Mouse (Mus musculus): Measurements from ENCODE around the gene Rhbdf2. TPM values are rescaled to one million over a fixed set of nuclear protein-coding genes. Genes with fewer than 3 reads are reported as not detected.

The Rhbdf2 gene
- total and polyA plus RNA-seq, 2 experiments, result 3.1 to 17.8 TPM

DNA sequence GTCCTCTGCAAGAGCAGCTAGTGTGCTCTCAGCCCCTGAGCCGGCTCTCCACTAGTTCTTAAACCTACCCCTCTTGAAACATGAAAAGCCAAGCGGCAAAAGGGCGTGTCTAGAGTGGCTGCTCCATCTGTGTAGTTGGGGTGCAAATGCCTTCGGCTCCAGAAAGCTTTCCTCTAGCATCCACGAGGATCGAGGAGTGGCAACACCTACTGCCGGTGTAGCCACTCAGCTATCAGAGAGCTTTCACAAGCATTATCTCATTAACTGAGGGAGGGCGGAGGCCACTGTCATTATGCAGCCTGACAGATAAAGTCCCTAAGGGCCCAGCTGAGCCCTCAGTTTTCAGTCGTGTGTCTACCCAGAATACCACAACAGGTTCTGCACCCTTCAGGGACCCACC lies 6.7 kb downstream of the Rhbdf2 start:
- TF ChIP-seq POLR2A (IDR thresholded peaks at IDR 0.05; ENCODE audit: extremely low read depth, insufficient read depth, low read length), result no peak
- TF ChIP-seq CTCF (IDR thresholded peaks at IDR 0.05; ENCODE audit: low read depth, low read length), result no peak
- no peak overlapping the region for H3K9ac ChIP-seq (ENCODE audit: low read depth, low read length)
- 59% methylated on average over 9 of the region's 9 CpGs for WGBS
- peaks cover 23% of the 10 kb centered on the region for H3K79me2 ChIP-seq (ENCODE audit: control insufficient read depth, insufficient read depth, low read length)
- no peaks in the 10 kb centered on the region for H3K27me3 ChIP-seq (ENCODE audit: control insufficient read depth, insufficient read depth, low read length)
- no peaks in the 10 kb centered on the region for H3K36me3 ChIP-seq (ENCODE audit: control insufficient read depth, insufficient read depth, low read length)
- DNase-seq (ENCODE audit: extremely low read depth, low read depth, low spot score), result no peak
- no peak overlapping the region for H3K4me3 ChIP-seq (ENCODE audit: insufficient read depth, low read depth, low read length)
- H3K27ac ChIP-seq (replicated peaks; ENCODE audit: insufficient read depth, low read depth, low read length), result no peak overlapping the region
- peaks cover 51% of the 10 kb centered on the region for H3K4me1 ChIP-seq (ENCODE audit: control insufficient read depth, insufficient read depth, low read length)

- no peak overlapping the region for H3K4me3 ChIP-seq (ENCODE audit: insufficient read depth, low read depth, low read length)
Measured at GRCm38 (mm10) chr11:116619561-116619960, 7.3 kb downstream of the Rhbdf2 start.

GRCm38 (mm10) chr11:116619156-116619555 lies 7.7 kb downstream of the Rhbdf2 start:
- Histone ChIP-seq H3K4me1 (ENCODE audit: control insufficient read depth, insufficient read depth, low read length) (peaks cover 54% of the 10 kb centered on the region), H3K27ac (replicated peaks; ENCODE audit: insufficient read depth, low read depth, low read length) (no peak overlapping the region), H3K79me2 (ENCODE audit: control insufficient read depth, insufficient read depth, low read length) (peaks cover 30% of the 10 kb centered on the region), H3K9ac (ENCODE audit: low read depth, low read length) (no peak overlapping the region), H3K4me3 (ENCODE audit: insufficient read depth, low read depth, low read length) (no peak overlapping the region), H3K27me3 (ENCODE audit: control insufficient read depth, insufficient read depth, low read length) (no peaks in the 10 kb centered on the region), H3K36me3 (ENCODE audit: control insufficient read depth, insufficient read depth, low read length) (no peaks in the 10 kb centered on the region)
- no peak for TF ChIP-seq CTCF (IDR thresholded peaks at IDR 0.05; ENCODE audit: low read depth, low read length)
- no peak for TF ChIP-seq POLR2A (IDR thresholded peaks at IDR 0.05; ENCODE audit: extremely low read depth, insufficient read depth, low read length)
- WGBS, result 81% methylated on average over 7 of the region's 7 CpGs
- no peak for DNase-seq (ENCODE audit: extremely low read depth, low read depth, low spot score)

More at GRCm38 (mm10) chr11:116619561-116619960, 7.3 kb downstream of the Rhbdf2 start:
- no peak overlapping the region for H3K9ac ChIP-seq (ENCODE audit: low read depth, low read length)
- TF ChIP-seq CTCF (IDR thresholded peaks at IDR 0.05; ENCODE audit: low read depth, low read length), result no peak
- no peak for TF ChIP-seq POLR2A (IDR thresholded peaks at IDR 0.05; ENCODE audit: extremely low read depth, insufficient read depth, low read length)
- no peak overlapping the region for H3K27ac ChIP-seq (replicated peaks; ENCODE audit: insufficient read depth, low read depth, low read length)
- H3K4me1 ChIP-seq (ENCODE audit: control insufficient read depth, insufficient read depth, low read length), result peaks cover 54% of the 10 kb centered on the region
- no peaks in the 10 kb centered on the region for H3K27me3 ChIP-seq (ENCODE audit: control insufficient read depth, insufficient read depth, low read length)
- H3K79me2 ChIP-seq (ENCODE audit: control insufficient read depth, insufficient read depth, low read length), result peaks cover 27% of the 10 kb centered on the region
- H3K36me3 ChIP-seq (ENCODE audit: control insufficient read depth, insufficient read depth, low read length), result no peaks in the 10 kb centered on the region
- DNase-seq (ENCODE audit: extremely low read depth, low read depth, low spot score), result no peak
- 82% methylated on average over 8 of the region's 8 CpGs for WGBS

GRCm38 (mm10) chr11:116618666-116619065 lies 8.2 kb downstream of the Rhbdf2 start:
- peaks cover 30% of the 10 kb centered on the region for H3K79me2 ChIP-seq (ENCODE audit: control insufficient read depth, insufficient read depth, low read length)
- TF ChIP-seq POLR2A (IDR thresholded peaks at IDR 0.05; ENCODE audit: extremely low read depth, insufficient read depth, low read length) (no peak), CTCF (IDR thresholded peaks at IDR 0.05; ENCODE audit: low read depth, low read length) (no peak)
- H3K36me3 ChIP-seq (ENCODE audit: control insufficient read depth, insufficient read depth, low read length), result no peaks in the 10 kb centered on the region
- 94% methylated on average over 7 of the region's 7 CpGs for WGBS
- peaks cover 54% of the 10 kb centered on the region for H3K4me1 ChIP-seq (ENCODE audit: control insufficient read depth, insufficient read depth, low read length)
- no peak overlapping the region for H3K9ac ChIP-seq (ENCODE audit: low read depth, low read length)
- no peak overlapping the region for H3K27ac ChIP-seq (replicated peaks; ENCODE audit: insufficient read depth, low read depth, low read length)
- no peak overlapping the region for H3K4me3 ChIP-seq (ENCODE audit: insufficient read depth, low read depth, low read length)
- H3K27me3 ChIP-seq (ENCODE audit: control insufficient read depth, insufficient read depth, low read length), result no peaks in the 10 kb centered on the region
- DNase-seq (ENCODE audit: extremely low read depth, low read depth, low spot score), result no peak

DNA sequence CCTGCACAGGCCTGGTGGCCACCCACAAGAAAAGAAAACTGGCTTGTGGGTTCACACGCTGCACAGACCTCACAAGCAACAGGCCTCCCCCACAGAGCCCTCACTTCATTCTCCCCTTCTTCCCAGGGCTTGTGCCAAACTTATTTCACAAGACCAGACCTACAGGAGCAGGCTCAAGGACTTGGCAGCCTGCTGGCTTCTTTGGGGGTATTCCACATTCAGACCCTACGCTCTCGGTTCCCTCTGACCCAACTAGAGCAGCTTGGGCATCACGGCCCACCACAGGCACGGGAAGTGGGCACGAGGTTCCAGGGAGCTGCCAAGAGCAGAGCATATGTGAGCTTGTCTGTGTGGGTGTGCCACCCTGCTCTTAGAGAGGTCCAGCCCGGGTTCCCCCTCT lies 9.2 kb downstream of the Rhbdf2 start:
- no peak overlapping the region for H3K9ac ChIP-seq (ENCODE audit: low read depth, low read length)
- 69% methylated on average over 7 of the region's 7 CpGs for WGBS
- H3K4me1 ChIP-seq (ENCODE audit: control insufficient read depth, insufficient read depth, low read length), result peaks cover 50% of the 10 kb centered on the region
- DNase-seq (ENCODE audit: extremely low read depth, low read depth, low spot score), result no peak
- H3K36me3 ChIP-seq (ENCODE audit: control insufficient read depth, insufficient read depth, low read length), result no peaks in the 10 kb centered on the region
- H3K27me3 ChIP-seq (ENCODE audit: control insufficient read depth, insufficient read depth, low read length), result no peaks in the 10 kb centered on the region
- TF ChIP-seq CTCF (IDR thresholded peaks at IDR 0.05; ENCODE audit: low read depth, low read length) (no peak), POLR2A (IDR thresholded peaks at IDR 0.05; ENCODE audit: extremely low read depth, insufficient read depth, low read length) (no peak)
- no peak overlapping the region for H3K4me3 ChIP-seq (ENCODE audit: insufficient read depth, low read depth, low read length)
- no peak overlapping the region for H3K27ac ChIP-seq (replicated peaks; ENCODE audit: insufficient read depth, low read depth, low read length)
- H3K79me2 ChIP-seq (ENCODE audit: control insufficient read depth, insufficient read depth, low read length), result peaks cover 30% of the 10 kb centered on the region

GRCm38 (mm10) chr11:116616438-116617118 lies 10.2 kb downstream of the Rhbdf2 start:
- no peak overlapping the region for H3K4me3 ChIP-seq (ENCODE audit: insufficient read depth, low read depth, low read length)

More at GRCm38 (mm10) chr11:116616438-116617118, 10.2 kb downstream of the Rhbdf2 start:
- TF ChIP-seq CTCF (IDR thresholded peaks at IDR 0.05; ENCODE audit: low read depth, low read length), result no peak
- TF ChIP-seq POLR2A (IDR thresholded peaks at IDR 0.05; ENCODE audit: extremely low read depth, insufficient read depth, low read length), result no peak
- H3K27ac ChIP-seq (replicated peaks; ENCODE audit: insufficient read depth, low read depth, low read length), result peak overlapping the region; percentile 23
- peaks cover 30% of the 10 kb centered on the region for H3K79me2 ChIP-seq (ENCODE audit: control insufficient read depth, insufficient read depth, low read length)
- WGBS, result 61% methylated on average over 10 of the region's 10 CpGs
- 0 out of 2 replicates have a peak overlapping the region, but pooled peaks have one; percentile 1 for H3K9ac ChIP-seq (ENCODE audit: low read depth, low read length)
- no peaks in the 10 kb centered on the region for H3K36me3 ChIP-seq (ENCODE audit: control insufficient read depth, insufficient read depth, low read length)
- H3K4me1 ChIP-seq (ENCODE audit: control insufficient read depth, insufficient read depth, low read length), result peaks cover 39% of the 10 kb centered on the region
- DNase-seq (ENCODE audit: extremely low read depth, low read depth, low spot score), result no peak
- no peaks in the 10 kb centered on the region for H3K27me3 ChIP-seq (ENCODE audit: control insufficient read depth, insufficient read depth, low read length)

Data from liver, adult 2 months (tissue).